Mouse (Mus musculus) liver, embryonic 15.5 days (tissue): ENCODE measurements around the gene Tmem198. TPM values are rescaled to one million over a fixed set of nuclear protein-coding genes. Genes with fewer than 3 reads are reported as not detected.

Source experiments
- ATAC-seq: fragments of 200-750 bp; cut with Nextera tagmentation; 2 replicates; pipeline ENCODE4 v1.8.0; 2017; ENCODE audit warnings: moderate number of reproducible peaks, mild to moderate bottlenecking, moderate library complexity; ENCODE audit not compliant: insufficient read depth
- H3K27ac ChIP-seq: fragments of 300-500 bp; sonication (generic); replicated peaks from 2 replicates; pipeline ENCODE4 v1.5.1; 2015; ENCODE audit warnings: mild to moderate bottlenecking, inconsistent platforms
- H3K27me3 ChIP-seq: fragments of 300-500 bp; sonication (generic); 2 replicates; pipeline ENCODE4 v1.6.1; 2015; ENCODE audit warnings: mild to moderate bottlenecking, inconsistent platforms
- H3K36me3 ChIP-seq: fragments of 300-500 bp; sonication (generic); replicated peaks from 2 replicates; pipeline ENCODE4 v1.6.1; 2015; ENCODE audit warnings: moderate library complexity, mild to moderate bottlenecking, inconsistent platforms
- H3K4me1 ChIP-seq: fragments of 300-500 bp; sonication (generic); replicated peaks from 2 replicates; pipeline ENCODE4 v1.6.1; 2015; ENCODE audit warnings: inconsistent platforms
- H3K4me2 ChIP-seq: fragments of 300-500 bp; sonication (generic); 2 replicates; pipeline ENCODE4 v1.6.1; 2015; ENCODE audit warnings: moderate library complexity, mild to moderate bottlenecking, inconsistent platforms
- H3K4me3 ChIP-seq: fragments of 300-500 bp; sonication (generic); replicated peaks from 2 replicates; pipeline ENCODE4 v1.5.1; 2015; ENCODE audit warnings: mild to moderate bottlenecking, inconsistent platforms
- H3K9ac ChIP-seq: fragments of 300-500 bp; sonication (generic); 2 replicates; pipeline ENCODE4 v1.6.1; 2015; ENCODE audit warnings: moderate library complexity, mild to moderate bottlenecking, inconsistent platforms
- H3K9me3 ChIP-seq: fragments of 300-500 bp; sonication (generic); replicated peaks from 2 replicates; pipeline ENCODE4 v1.6.1; 2016; ENCODE audit warnings: inconsistent platforms
- WGBS: fragments of 180-500 bp; shearing (Covaris S2); methylation state at CpG from one replicate; pipeline ENCODE4 v1.1.7; 2015; ENCODE audit warnings: mixed read lengths; ENCODE audit not compliant: insufficient replicate concordance; 5-methylcytosine and 5-hydroxymethylcytosine counted together
- polyA plus RNA-seq: library from polyadenylated mRNA; unstranded; fragments of >200 nt; fragmentation: Nextera tagmentation; extraction: Ambion mirVana; gene quantifications from 2 replicates; pipeline ENCODE4 v1.2.1, GENCODE M21; 2015

The Tmem198 gene
- 0.06 and 0.15 TPM in 2 replicates for polyA plus RNA-seq

GRCm38 (mm10) chr1:75478916-75479634, at the start of gene Tmem198, which contains the start of gene Chpf:
Gene Tmem198 (plus strand): TSS chr1:75479532.
Gene Chpf (minus strand): TSS chr1:75479307.
- Histone ChIP-seq H3K27me3 (peaks cover 99% of the 10 kb centered on the region), H3K9ac (peak within 1 kb of the TSS; percentile 51), H3K27ac (0 out of 2 replicates have a peak within 1 kb of the TSS, but pooled peaks have one; percentile 57), H3K9me3 (no peaks in the 10 kb centered on the region), H3K4me2 (peak within 1 kb of the TSS; percentile 94), H3K4me3 (peak within 1 kb of the TSS; percentile 68), H3K4me1 (peaks cover 28% of the 10 kb centered on the region), H3K36me3 (no peaks in the 10 kb centered on the region)
- WGBS, result under 1% methylated on average over 76 of the region's 76 CpGs
- ATAC-seq, result peak; percentile 88

GRCm38 (mm10) chr1:75435475-75436328, 43.6 kb upstream of the Tmem198 start, which contains the start of gene Gmppa:
Gene Gmppa (plus strand): TSS chr1:75435930.
- peak within 1 kb of the TSS; percentile 64 for H3K9ac ChIP-seq
- WGBS, result 5% methylated on average over 28 of the region's 28 CpGs
- ATAC-seq, result peak; percentile 73
- H3K36me3 ChIP-seq, result no peaks in the 10 kb centered on the region
- H3K27me3 ChIP-seq, result peaks cover 20% of the 10 kb centered on the region
- H3K4me2 ChIP-seq, result peak within 1 kb of the TSS; percentile 67
- peak within 1 kb of the TSS; percentile 69 for H3K4me3 ChIP-seq
- no peaks in the 10 kb centered on the region for H3K9me3 ChIP-seq
- 0 out of 2 replicates have a peak within 1 kb of the TSS, but pooled peaks have one; percentile 1 for H3K27ac ChIP-seq
- peaks cover 20% of the 10 kb centered on the region for H3K4me1 ChIP-seq

- no peak for ATAC-seq
- Histone ChIP-seq H3K4me1 (peaks cover 24% of the 10 kb centered on the region), H3K27me3 (no peaks in the 10 kb centered on the region), H3K4me2 (no peak overlapping the region), H3K9me3 (no peaks in the 10 kb centered on the region), H3K27ac (no peak overlapping the region), H3K4me3 (no peak overlapping the region), H3K9ac (no peak overlapping the region), H3K36me3 (0 out of 2 replicates have a peak, but pooled peaks cover 3% of the 10 kb centered on the region)
- 76% methylated on average over 8 of the region's 9 CpGs for WGBS
Observed at GRCm38 (mm10) chr1:75438782-75439181, 40.5 kb upstream of the Tmem198 start.

GRCm38 (mm10) chr1:75440661-75441060, 38.7 kb upstream of the Tmem198 start:
- no peaks in the 10 kb centered on the region for H3K9me3 ChIP-seq
- peaks cover 4% of the 10 kb centered on the region; the same call in 1 of the 2 replicates for H3K27me3 ChIP-seq
- H3K4me3 ChIP-seq, result no peak overlapping the region
- no peak overlapping the region for H3K9ac ChIP-seq
- H3K4me1 ChIP-seq, result peaks cover 39% of the 10 kb centered on the region
- H3K36me3 ChIP-seq, result 0 out of 2 replicates have a peak, but pooled peaks cover 3% of the 10 kb centered on the region
- H3K27ac ChIP-seq, result no peak overlapping the region
- H3K4me2 ChIP-seq, result no peak overlapping the region
- ATAC-seq, result no peak
- 84% methylated on average over 7 of the region's 7 CpGs for WGBS

GRCm38 (mm10) chr1:75441471-75441996, 37.8 kb upstream of the Tmem198 start:
- no peak overlapping the region for H3K27ac ChIP-seq
- H3K36me3 ChIP-seq, result 0 out of 2 replicates have a peak, but pooled peaks cover 3% of the 10 kb centered on the region
- H3K9me3 ChIP-seq, result no peaks in the 10 kb centered on the region
- peaks cover 11% of the 10 kb centered on the region for H3K27me3 ChIP-seq
- H3K4me1 ChIP-seq, result peaks cover 42% of the 10 kb centered on the region
- no peak overlapping the region for H3K4me2 ChIP-seq
- ATAC-seq, result no peak
- no peak overlapping the region for H3K4me3 ChIP-seq
- WGBS, result 80% methylated on average over 15 of the region's 15 CpGs
- H3K9ac ChIP-seq, result no peak overlapping the region

GRCm38 (mm10) chr1:75442171-75442570, 37.2 kb upstream of the Tmem198 start:
- no peak overlapping the region for H3K9ac ChIP-seq
- H3K9me3 ChIP-seq, result no peaks in the 10 kb centered on the region
- H3K36me3 ChIP-seq, result 0 out of 2 replicates have a peak, but pooled peaks cover 3% of the 10 kb centered on the region
- H3K4me1 ChIP-seq, result peaks cover 42% of the 10 kb centered on the region
- no peak overlapping the region for H3K4me2 ChIP-seq
- ATAC-seq, result no peak
- peaks cover 18% of the 10 kb centered on the region for H3K27me3 ChIP-seq
- WGBS, result 64% methylated on average over 9 of the region's 9 CpGs
- no peak overlapping the region for H3K27ac ChIP-seq
- H3K4me3 ChIP-seq, result no peak overlapping the region

GRCm38 (mm10) chr1:75442811-75443210, 36.5 kb upstream of the Tmem198 start:
- H3K9ac ChIP-seq, result no peak overlapping the region
- H3K9me3 ChIP-seq, result no peaks in the 10 kb centered on the region
- 0 out of 2 replicates have a peak, but pooled peaks cover 3% of the 10 kb centered on the region for H3K36me3 ChIP-seq
- ATAC-seq, result no peak
- no peak overlapping the region for H3K4me2 ChIP-seq
- 70% methylated on average over 8 of the region's 8 CpGs for WGBS
- H3K4me3 ChIP-seq, result no peak overlapping the region
- H3K27me3 ChIP-seq, result peaks cover 24% of the 10 kb centered on the region
- peaks cover 44% of the 10 kb centered on the region for H3K4me1 ChIP-seq
- H3K27ac ChIP-seq, result no peak overlapping the region

- Histone ChIP-seq H3K9ac (no peak overlapping the region), H3K4me2 (no peak overlapping the region), H3K9me3 (no peaks in the 10 kb centered on the region), H3K27me3 (peaks cover 30% of the 10 kb centered on the region), H3K27ac (no peak overlapping the region), H3K36me3 (0 out of 2 replicates have a peak, but pooled peaks cover 3% of the 10 kb centered on the region), H3K4me1 (peaks cover 50% of the 10 kb centered on the region), H3K4me3 (no peak overlapping the region)
- ATAC-seq, result no peak
- WGBS, result 60% methylated on average over 13 of the region's 13 CpGs
Observed at GRCm38 (mm10) chr1:75443247-75444024, 35.9 kb upstream of the Tmem198 start.

GRCm38 (mm10) chr1:75444208-75444607, 35.1 kb upstream of the Tmem198 start:
- H3K4me2 ChIP-seq, result peak overlapping the region; percentile 67; the same call in 1 of the 2 replicates
- H3K36me3 ChIP-seq, result 0 out of 2 replicates have a peak, but pooled peaks cover 3% of the 10 kb centered on the region
- H3K4me3 ChIP-seq, result no peak overlapping the region
- no peak for ATAC-seq
- H3K4me1 ChIP-seq, result peaks cover 57% of the 10 kb centered on the region
- peaks cover 38% of the 10 kb centered on the region for H3K27me3 ChIP-seq
- no peak overlapping the region for H3K9ac ChIP-seq
- no peak overlapping the region for H3K27ac ChIP-seq
- H3K9me3 ChIP-seq, result no peaks in the 10 kb centered on the region
- WGBS, result 41% methylated on average over 3 of the region's 3 CpGs

- H3K9me3 ChIP-seq, result no peaks in the 10 kb centered on the region
- peaks cover 48% of the 10 kb centered on the region for H3K27me3 ChIP-seq
- H3K4me1 ChIP-seq, result peaks cover 67% of the 10 kb centered on the region
- peak overlapping the region; percentile 67 for H3K4me2 ChIP-seq
- no peak overlapping the region for H3K9ac ChIP-seq
- peak overlapping the region; percentile 40; the same call in 1 of the 2 replicates for H3K4me3 ChIP-seq
- 0 out of 2 replicates have a peak, but pooled peaks cover 3% of the 10 kb centered on the region for H3K36me3 ChIP-seq
- WGBS, result 5% methylated on average over 9 of the region's 9 CpGs
- H3K27ac ChIP-seq, result 0 out of 2 replicates have a peak overlapping the region, but pooled peaks have one; percentile 57
- ATAC-seq, result peak; percentile 65
Observed at GRCm38 (mm10) chr1:75445141-75445701, 34.1 kb upstream of the Tmem198 start.
